Mouse (Mus musculus): ENCODE measurements around the gene Sfrp2.

The Sfrp2 gene

GRCm38 (mm10) chr3:83771160-83771869, 5.2 kb downstream of the Sfrp2 start:
- no peak for DNase-seq (ENCODE audit: low spot score)

- no peak for DNase-seq (ENCODE audit: low spot score)
These were observed 7.2 kb downstream of the Sfrp2 start for GRCm38 (mm10) chr3:83773281-83773680.

GRCm38 (mm10) chr3:83775403-83775802, 9.3 kb downstream of the Sfrp2 start:
- DNase-seq (ENCODE audit: low spot score) = no peak

GRCm38 (mm10) chr3:83781460-83782222, 15.5 kb downstream of the Sfrp2 start:
- no peak for DNase-seq (ENCODE audit: low spot score)

- no peak for DNase-seq (ENCODE audit: low spot score)
These were observed 17.8 kb downstream of the Sfrp2 start for GRCm38 (mm10) chr3:83783716-83784469.

GRCm38 (mm10) chr3:83784726-83785125, 18.6 kb downstream of the Sfrp2 start:
- DNase-seq (ENCODE audit: low spot score) = no peak

GRCm38 (mm10) chr3:83787086-83787485, 21.0 kb downstream of the Sfrp2 start:
- DNase-seq (ENCODE audit: low spot score) = no peak

- no peak for DNase-seq (ENCODE audit: low spot score)
These were observed 21.7 kb downstream of the Sfrp2 start for GRCm38 (mm10) chr3:83787776-83788305.

- no peak for DNase-seq (ENCODE audit: low spot score)
These were observed 23.7 kb downstream of the Sfrp2 start for GRCm38 (mm10) chr3:83789651-83790451.

- DNase-seq (ENCODE audit: low spot score) = no peak
These were observed 25.3 kb downstream of the Sfrp2 start for GRCm38 (mm10) chr3:83791444-83791843.

- DNase-seq (ENCODE audit: low spot score) = no peak
These were observed 31.0 kb downstream of the Sfrp2 start for GRCm38 (mm10) chr3:83797098-83797497.

- DNase-seq (ENCODE audit: low spot score) = peak; percentile 29
These were observed 31.7 kb downstream of the Sfrp2 start for GRCm38 (mm10) chr3:83797828-83798227.

GRCm38 (mm10) chr3:83799486-83799885, 33.4 kb downstream of the Sfrp2 start:
- DNase-seq (ENCODE audit: low spot score) = no peak

- DNase-seq (ENCODE audit: low spot score) = no peak
These were observed 35.6 kb downstream of the Sfrp2 start for GRCm38 (mm10) chr3:83801649-83802155.

GRCm38 (mm10) chr3:83808483-83808882, 42.4 kb downstream of the Sfrp2 start:
- no peak for DNase-seq (ENCODE audit: low spot score)

- DNase-seq (ENCODE audit: low spot score) = no peak
These were observed 45.9 kb downstream of the Sfrp2 start for GRCm38 (mm10) chr3:83811987-83812386.

GRCm38 (mm10) chr3:83812863-83813262, 46.7 kb downstream of the Sfrp2 start:
- no peak for DNase-seq (ENCODE audit: low spot score)

- no peak for DNase-seq (ENCODE audit: low spot score)
These were observed 50.3 kb downstream of the Sfrp2 start for GRCm38 (mm10) chr3:83816372-83816925.

- no peak for DNase-seq (ENCODE audit: low spot score)
These were observed 57.7 kb downstream of the Sfrp2 start for GRCm38 (mm10) chr3:83823774-83824173.

All from urinary bladder, postnatal 10 days (tissue).